23 mouse cellular contexts compared by ENCODE assay signal in the genomic region with DNA sequence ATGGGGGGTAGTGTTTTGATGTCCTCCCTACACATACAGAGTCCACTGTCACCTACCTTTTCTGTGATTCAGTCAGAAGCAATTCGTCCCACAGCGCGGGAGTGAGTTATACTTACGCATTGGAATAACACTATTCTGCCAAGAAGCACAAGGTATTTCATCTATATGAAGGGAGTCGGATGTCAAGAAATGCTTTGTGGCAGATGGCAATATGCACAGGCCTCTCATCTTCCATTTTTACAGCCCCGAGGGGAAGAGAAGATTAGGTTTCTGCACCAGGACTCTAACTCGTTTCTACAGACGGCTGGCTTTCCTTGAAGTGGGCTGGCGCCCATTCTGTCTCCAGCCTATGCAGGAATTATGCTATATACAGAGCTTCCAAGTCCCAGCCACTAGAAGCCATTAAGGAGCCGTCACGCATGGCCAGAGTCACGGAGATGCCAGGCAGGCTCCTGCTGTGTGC. TPM values are rescaled to one million over a fixed set of nuclear protein-coding genes. Genes with fewer than 3 reads are reported as not detected.
DNase-seq lines count a peak whose midpoint lies in the region; ATAC-seq and TF ChIP-seq lines count a peak whose summit lies in the region.
"Had no signal": no experiment of that assay in that cellular context is flagged by ENCODE, and none has a peak within 500 bp of the region (broad histone marks: within the 10 kb centered on the region; RNA-seq: fewer than 3 reads in every experiment).

No protein-coding gene starts in this region.

- DNase-seq in hindbrain, embryonic 10.5 days (ENCODE audit: low spot score): no peak
- peak; percentile 33 for DNase-seq in midbrain, embryonic 11.5 days (ENCODE audit: low spot score, missing footprints)
- DNase-seq in midbrain, embryonic 10.5 days (ENCODE audit: low spot score): no peak
- peak; percentile 33 for DNase-seq in hindbrain, embryonic 14.5 days (ENCODE audit: low spot score)
- DNase-seq in midbrain, postnatal 0 days (ENCODE audit: low spot score): peak; percentile 21
- no peak for DNase-seq in gastrocnemius, adult 18-20 months (ENCODE audit: low spot score)
- no peak for DNase-seq in frontal cortex, adult 2 months (ENCODE audit: extremely low spot score in 1 of 2, low spot score in 1 of 2)
- DNase-seq: adrenal gland, postnatal 25 days; cerebellum, adult 11-12 months; cerebellum, postnatal 25 days; heart, postnatal 10 days; kidney, postnatal 25 days; layer of hippocampus, adult 9-11 months; liver, embryonic 13.5 days; lung, embryonic 14.5 days; lung, postnatal 36 days; thymus, postnatal 14 days had no signal

- H3K4me3 ChIP-seq in hindbrain, embryonic 13.5 days: no peak overlapping the region
- H3K4me3 ChIP-seq in hindbrain, embryonic 10.5 days: no peak overlapping the region
- H3K4me3 ChIP-seq in midbrain, embryonic 11.5 days (ENCODE audit: low read depth, low read length): no peak overlapping the region
- H3K4me3 ChIP-seq in midbrain, embryonic 10.5 days: no peak overlapping the region
- no peak overlapping the region for H3K4me3 ChIP-seq in hindbrain, embryonic 14.5 days (replicated peaks; ENCODE audit: low read length)
- H3K4me3 ChIP-seq in midbrain, postnatal 0 days (ENCODE audit: low read depth, low read length): no peak overlapping the region
- H3K4me3 ChIP-seq: forebrain, embryonic 15.5 days; liver, embryonic 13.5 days; myocyte had no signal

- H3K9me3 ChIP-seq in hindbrain, embryonic 13.5 days: peaks cover 6% of the 10 kb centered on the region; the same call in 1 of the 2 replicates
- H3K9me3 ChIP-seq in hindbrain, embryonic 10.5 days: peaks cover 5% of the 10 kb centered on the region; the same call in 1 of the 2 replicates
- no peaks in the 10 kb centered on the region for H3K9me3 ChIP-seq in midbrain, embryonic 11.5 days (ENCODE audit: control insufficient read depth, low read length)
- peaks cover 4% of the 10 kb centered on the region; the same call in 1 of the 2 replicates for H3K9me3 ChIP-seq in midbrain, embryonic 10.5 days (replicated peaks)
- peaks cover 5% of the 10 kb centered on the region; the same call in 1 of the 2 replicates for H3K9me3 ChIP-seq in hindbrain, embryonic 14.5 days (ENCODE audit: control insufficient read depth, low read length)
- no peaks in the 10 kb centered on the region for H3K9me3 ChIP-seq in midbrain, postnatal 0 days (ENCODE audit: low read length)
- H3K9me3 ChIP-seq: forebrain, embryonic 15.5 days; liver, embryonic 13.5 days had no signal

- WGBS in hindbrain, embryonic 13.5 days: 65% methylated on average over 12 of the region's 12 CpGs
- 75% methylated on average over 12 of the region's 12 CpGs for WGBS in hindbrain, embryonic 10.5 days
- 78% methylated on average over 12 of the region's 12 CpGs for WGBS in midbrain, embryonic 11.5 days
- 76% methylated on average over 12 of the region's 12 CpGs for WGBS in midbrain, embryonic 10.5 days
- WGBS in hindbrain, embryonic 14.5 days: 63% methylated on average over 12 of the region's 12 CpGs
- WGBS in midbrain, postnatal 0 days: 70% methylated on average over 12 of the region's 12 CpGs

- H3K4me2 ChIP-seq in hindbrain, embryonic 13.5 days: no peak overlapping the region
- H3K4me2 ChIP-seq in midbrain, embryonic 11.5 days: no peak overlapping the region
- no peak overlapping the region for H3K4me2 ChIP-seq in hindbrain, embryonic 14.5 days (replicated peaks)
- no peak overlapping the region for H3K4me2 ChIP-seq in midbrain, postnatal 0 days (ENCODE audit: low read depth, low read length, poor library complexity, severe bottlenecking)
- H3K4me2 ChIP-seq: forebrain, embryonic 15.5 days; heart, embryonic 11.5 days; liver, embryonic 13.5 days; lung, embryonic 14.5 days had no signal

- no peak for TF ChIP-seq CTCF in midbrain, postnatal 0 days (IDR thresholded peaks at IDR 0.05)

- H3K9ac ChIP-seq in hindbrain, embryonic 13.5 days: no peak overlapping the region
- H3K9ac ChIP-seq in midbrain, embryonic 11.5 days (ENCODE audit: low read length): no peak overlapping the region
- no peak overlapping the region for H3K9ac ChIP-seq in hindbrain, embryonic 14.5 days
- H3K9ac ChIP-seq in midbrain, postnatal 0 days (replicated peaks; ENCODE audit: low read length, poor library complexity, severe bottlenecking): no peak overlapping the region
- H3K9ac ChIP-seq: forebrain, embryonic 15.5 days; liver, embryonic 13.5 days; lung, embryonic 14.5 days had no signal

- no peaks in the 10 kb centered on the region for H3K27me3 ChIP-seq in hindbrain, embryonic 13.5 days
- no peaks in the 10 kb centered on the region for H3K27me3 ChIP-seq in hindbrain, embryonic 10.5 days (ENCODE audit: insufficient read depth, poor library complexity, severe bottlenecking)
- H3K27me3 ChIP-seq in midbrain, embryonic 11.5 days (ENCODE audit: control insufficient read depth, insufficient read depth, low read length): no peaks in the 10 kb centered on the region
- no peaks in the 10 kb centered on the region for H3K27me3 ChIP-seq in midbrain, embryonic 10.5 days (ENCODE audit: low read depth, poor library complexity, severe bottlenecking)
- no peaks in the 10 kb centered on the region for H3K27me3 ChIP-seq in hindbrain, embryonic 14.5 days (ENCODE audit: control insufficient read depth, insufficient read depth, low read length)
- H3K27me3 ChIP-seq in midbrain, postnatal 0 days (ENCODE audit: insufficient read depth, low read length): no peaks in the 10 kb centered on the region
- H3K27me3 ChIP-seq: CH12.LX; forebrain, embryonic 15.5 days; liver, embryonic 13.5 days had no signal

- peak overlapping the region; percentile 64 for H3K27ac ChIP-seq in hindbrain, embryonic 13.5 days
- no peak overlapping the region for H3K27ac ChIP-seq in hindbrain, embryonic 10.5 days
- no peak overlapping the region for H3K27ac ChIP-seq in midbrain, embryonic 11.5 days (ENCODE audit: low read depth, low read length)
- no peak overlapping the region for H3K27ac ChIP-seq in midbrain, embryonic 10.5 days (replicated peaks)
- H3K27ac ChIP-seq in hindbrain, embryonic 14.5 days: no peak overlapping the region; the same call in 1 of the 2 replicates
- H3K27ac ChIP-seq in midbrain, postnatal 0 days (ENCODE audit: low read depth, low read length): no peak overlapping the region
- H3K27ac ChIP-seq: forebrain, embryonic 15.5 days; liver, embryonic 13.5 days had no signal

- H3K36me3 ChIP-seq in hindbrain, embryonic 13.5 days: no peaks in the 10 kb centered on the region
- H3K36me3 ChIP-seq in hindbrain, embryonic 10.5 days: no peaks in the 10 kb centered on the region
- H3K36me3 ChIP-seq in midbrain, embryonic 11.5 days (ENCODE audit: control insufficient read depth, insufficient read depth, low read length): no peaks in the 10 kb centered on the region
- no peaks in the 10 kb centered on the region for H3K36me3 ChIP-seq in midbrain, embryonic 10.5 days
- H3K36me3 ChIP-seq in hindbrain, embryonic 14.5 days (replicated peaks; ENCODE audit: control insufficient read depth, insufficient read depth): no peaks in the 10 kb centered on the region
- H3K36me3 ChIP-seq in midbrain, postnatal 0 days (ENCODE audit: insufficient read depth, low read length): no peaks in the 10 kb centered on the region
- H3K36me3 ChIP-seq: forebrain, embryonic 15.5 days; liver, embryonic 13.5 days had no signal

- ATAC-seq in hindbrain, embryonic 13.5 days (ENCODE audit: low FRiP score): peak; percentile 64; the same call in 1 of the 2 replicates
- ATAC-seq in midbrain, embryonic 11.5 days (ENCODE audit: low FRiP score): no peak
- peak; percentile 49; the same call in 1 of the 2 replicates for ATAC-seq in hindbrain, embryonic 14.5 days (ENCODE audit: low FRiP score)
- ATAC-seq in midbrain, postnatal 0 days (ENCODE audit: low FRiP score): no peak
- ATAC-seq: forebrain, embryonic 15.5 days; inflammation-experienced regulatory T-cells, adult 6 months had no signal

- peaks cover 22% of the 10 kb centered on the region for H3K4me1 ChIP-seq in hindbrain, embryonic 13.5 days (replicated peaks)
- peaks cover 9% of the 10 kb centered on the region for H3K4me1 ChIP-seq in hindbrain, embryonic 10.5 days (replicated peaks)
- H3K4me1 ChIP-seq in midbrain, embryonic 11.5 days (ENCODE audit: control insufficient read depth, insufficient read depth, low read length): no peaks in the 10 kb centered on the region
- H3K4me1 ChIP-seq in midbrain, embryonic 10.5 days: peaks cover 10% of the 10 kb centered on the region; the same call in 1 of the 2 replicates
- H3K4me1 ChIP-seq in hindbrain, embryonic 14.5 days (replicated peaks; ENCODE audit: control insufficient read depth, insufficient read depth, low read length): peaks cover 12% of the 10 kb centered on the region; the same call in 1 of the 2 replicates
- no peaks in the 10 kb centered on the region for H3K4me1 ChIP-seq in midbrain, postnatal 0 days (ENCODE audit: insufficient read depth, low read length)
- H3K4me1 ChIP-seq: liver, embryonic 13.5 days had no signal

RNA-seq across cellular contexts. Expression of a gene that starts 29.8 kb away (rescaled TPM):
- 11.2 and 11.5 TPM in 2 replicates for polyA plus RNA-seq in hindbrain, embryonic 13.5 days (2015; fragmentation: Nextera tagmentation; extraction: Ambion mirVana)
- 13.1 and 15.5 TPM in 2 replicates for polyA plus RNA-seq in hindbrain, embryonic 10.5 days (2016; fragmentation: Nextera tagmentation; extraction: Ambion mirVana)
- 14.0 and 14.6 TPM in 2 replicates for polyA plus RNA-seq in midbrain, embryonic 11.5 days (2014; fragmentation: Nextera tagmentation; extraction: Ambion mirVana)
- 14.7 and 18.0 TPM in 2 replicates for polyA plus RNA-seq in midbrain, embryonic 10.5 days (2016; fragmentation: Nextera tagmentation; extraction: Ambion mirVana)
- 10.5 and 12.1 TPM in 2 replicates for polyA plus RNA-seq in hindbrain, embryonic 14.5 days (2014; fragmentation: Nextera tagmentation; extraction: Ambion mirVana)
- total RNA-seq in midbrain, postnatal 0 days (2014; rRNA removed): 10.5 and 10.6 TPM in 2 replicates
- 6.7 and 8.0 TPM in 2 replicates for polyA plus RNA-seq in midbrain, postnatal 0 days (2015; fragmentation: Nextera tagmentation; extraction: Ambion mirVana)
- total RNA-seq in gastrocnemius, adult 18-20 months (2021): 10 to 100 TPM; 11.5 to 11.6 TPM
- 14.7 and 15.3 TPM in 2 replicates for polyA plus RNA-seq in frontal cortex, adult 2 months (2012; rRNA removed)

RNA-seq across cellular contexts. Expression of a gene that starts 29.8 kb away (rescaled TPM):
- 509 and 525 TPM in 2 replicates for polyA plus RNA-seq in hindbrain, embryonic 13.5 days (2015; fragmentation: Nextera tagmentation; extraction: Ambion mirVana)
- polyA plus RNA-seq in hindbrain, embryonic 10.5 days (2016; fragmentation: Nextera tagmentation; extraction: Ambion mirVana): 698 and 751 TPM in 2 replicates
- polyA plus RNA-seq in midbrain, embryonic 11.5 days (2014; fragmentation: Nextera tagmentation; extraction: Ambion mirVana): 728 and 743 TPM in 2 replicates
- 728 and 772 TPM in 2 replicates for polyA plus RNA-seq in midbrain, embryonic 10.5 days (2016; fragmentation: Nextera tagmentation; extraction: Ambion mirVana)
- 521 and 542 TPM in 2 replicates for polyA plus RNA-seq in hindbrain, embryonic 14.5 days (2014; fragmentation: Nextera tagmentation; extraction: Ambion mirVana)
- 336 and 346 TPM in 2 replicates for total RNA-seq in midbrain, postnatal 0 days (2014; rRNA removed)
- polyA plus RNA-seq in midbrain, postnatal 0 days (2015; fragmentation: Nextera tagmentation; extraction: Ambion mirVana): 435 and 440 TPM in 2 replicates
- total RNA-seq in gastrocnemius, adult 18-20 months (2021): 100 to 1,000 TPM; 112 to 113 TPM
- 166 and 190 TPM in 2 replicates for polyA plus RNA-seq in frontal cortex, adult 2 months (2012; rRNA removed)

Comparison
In these comparisons a context has a peak if more than half of its experiments do, and no peak if none do; other contexts are left out.
1. DNase-seq: peak in midbrain, embryonic 11.5 days (single experiment), hindbrain, embryonic 14.5 days (single experiment) and midbrain, postnatal 0 days (single experiment); none in hindbrain, embryonic 10.5 days (single experiment), midbrain, embryonic 10.5 days (single experiment), gastrocnemius, adult 18-20 months (single experiment) and frontal cortex, adult 2 months (0 of 2).
2. ATAC-seq: peak in hindbrain, embryonic 13.5 days (single experiment) and hindbrain, embryonic 14.5 days (single experiment); none in midbrain, embryonic 11.5 days (single experiment) and midbrain, postnatal 0 days (single experiment).